Mouse (Mus musculus) limb, embryonic 15.5 days (tissue): Measurements from ENCODE around the gene Nle1. TPM values are rescaled to one million over a fixed set of nuclear protein-coding genes. Genes with fewer than 3 reads are reported as not detected.

Source experiments
- ATAC-seq: fragments of 200-750 bp; cut with Nextera tagmentation; 2 replicates; pipeline ENCODE4 v1.8.0; 2017; ENCODE audit warnings: low read depth, moderate TSS enrichment; ENCODE audit not compliant: insufficient number of reproducible peaks, low FRiP score, low TSS enrichment
- H3K27ac ChIP-seq: fragments of 300-500 bp; sonication (generic); 2 replicates; pipeline ENCODE4 v1.5.1; 2015; ENCODE audit warnings: moderate library complexity, mild to moderate bottlenecking, inconsistent platforms
- H3K27me3 ChIP-seq: fragments of 300-500 bp; sonication (generic); 2 replicates; pipeline ENCODE4 v1.6.1; 2015; ENCODE audit warnings: inconsistent platforms
- H3K36me3 ChIP-seq: fragments of 300-500 bp; sonication (generic); 2 replicates; pipeline ENCODE4 v1.6.1; 2015; ENCODE audit warnings: inconsistent platforms
- H3K4me1 ChIP-seq: fragments of 300-500 bp; sonication (generic); 2 replicates; pipeline ENCODE4 v1.6.1; 2015; ENCODE audit warnings: inconsistent platforms
- H3K4me2 ChIP-seq: fragments of 300-500 bp; sonication (generic); 2 replicates; pipeline ENCODE4 v1.6.1; 2015; ENCODE audit warnings: mild to moderate bottlenecking, inconsistent platforms
- H3K4me3 ChIP-seq: fragments of 300-500 bp; sonication (generic); 2 replicates; pipeline ENCODE4 v1.5.1; 2015; ENCODE audit warnings: mild to moderate bottlenecking, inconsistent platforms
- H3K9ac ChIP-seq: fragments of 300-500 bp; sonication (generic); 2 replicates; pipeline ENCODE4 v1.6.1; 2015; ENCODE audit warnings: inconsistent platforms
- H3K9me3 ChIP-seq: fragments of 300-500 bp; sonication (generic); 2 replicates; pipeline ENCODE4 v1.6.1; 2016; ENCODE audit warnings: inconsistent platforms
- WGBS: fragments of 180-500 bp; shearing (Covaris S2); methylation state at CpG from one replicate; pipeline ENCODE4 v1.1.7; 2015; 5-methylcytosine and 5-hydroxymethylcytosine counted together
- polyA plus RNA-seq: library from polyadenylated mRNA; unstranded; fragments of >200 nt; fragmentation: Nextera tagmentation; extraction: Ambion mirVana; gene quantifications from 2 replicates; pipeline ENCODE4 v1.2.1, GENCODE M21; 2015

Gene Nle1
- polyA plus RNA-seq, 1 experiment from 2014 or later: 32.4 TPM

- WGBS: 79% methylated on average over 4 of the region's 4 CpGs
- H3K27ac ChIP-seq: no peak within 1 kb of the TSS
- no peak within 1 kb of the TSS for H3K9ac ChIP-seq
- ATAC-seq: no peak
- peaks cover 14% of the 10 kb centered on the region for H3K36me3 ChIP-seq
- peaks cover 11% of the 10 kb centered on the region; the same call in 1 of the 2 replicates for H3K27me3 ChIP-seq
- H3K9me3 ChIP-seq: no peaks in the 10 kb centered on the region
- no peak within 1 kb of the TSS for H3K4me3 ChIP-seq
- peaks cover 9% of the 10 kb centered on the region for H3K4me1 ChIP-seq
- H3K4me2 ChIP-seq: no peak within 1 kb of the TSS
These were observed 2.0 kb upstream of the Nle1 start, which contains the start of gene Unc45b for GRCm38 (mm10) chr11:82910250-82910649. Gene Unc45b, plus strand, starts transcription at chr11:82910550.

- H3K27me3 ChIP-seq: peaks cover 7% of the 10 kb centered on the region; the same call in 1 of the 2 replicates
- H3K9ac ChIP-seq: 0 out of 2 replicates have a peak overlapping the region, but pooled peaks have one; percentile 31
- H3K4me1 ChIP-seq: peaks cover 9% of the 10 kb centered on the region
- no peak overlapping the region for H3K27ac ChIP-seq
- ATAC-seq: no peak
- H3K36me3 ChIP-seq: peaks cover 30% of the 10 kb centered on the region
- peak overlapping the region; percentile 82 for H3K4me3 ChIP-seq
- H3K4me2 ChIP-seq: peak overlapping the region; percentile 81
- 37% methylated on average over 10 of the region's 10 CpGs for WGBS
- H3K9me3 ChIP-seq: no peaks in the 10 kb centered on the region
These were observed 388 bp upstream of the Nle1 start for GRCm38 (mm10) chr11:82908608-82908989.

GRCm38 (mm10) chr11:82905816-82906215 lies 2.4 kb downstream of the Nle1 start:
- H3K4me3 ChIP-seq: no peak overlapping the region
- peaks cover 58% of the 10 kb centered on the region for H3K36me3 ChIP-seq
- H3K27me3 ChIP-seq: no peaks in the 10 kb centered on the region
- H3K9ac ChIP-seq: no peak overlapping the region
- H3K27ac ChIP-seq: no peak overlapping the region
- H3K9me3 ChIP-seq: no peaks in the 10 kb centered on the region
- H3K4me2 ChIP-seq: no peak overlapping the region
- ATAC-seq: no peak
- 93% methylated on average over 5 of the region's 5 CpGs for WGBS
- peaks cover 9% of the 10 kb centered on the region for H3K4me1 ChIP-seq

- H3K36me3 ChIP-seq: peaks cover 65% of the 10 kb centered on the region
- H3K27me3 ChIP-seq: no peaks in the 10 kb centered on the region
These were observed 3.3 kb downstream of the Nle1 start for GRCm38 (mm10) chr11:82904952-82905351.

GRCm38 (mm10) chr11:82901606-82902310 lies 6.5 kb downstream of the Nle1 start:
- Histone ChIP-seq H3K27ac (no peak overlapping the region), H3K4me2 (no peak overlapping the region), H3K4me1 (no peaks in the 10 kb centered on the region), H3K27me3 (no peaks in the 10 kb centered on the region), H3K4me3 (no peak overlapping the region), H3K9me3 (no peaks in the 10 kb centered on the region), H3K9ac (no peak overlapping the region), H3K36me3 (peaks cover 86% of the 10 kb centered on the region)
- no peak for ATAC-seq
- WGBS: 83% methylated on average over 20 of the region's 20 CpGs

More at GRCm38 (mm10) chr11:82904952-82905351, 3.3 kb downstream of the Nle1 start:
- WGBS: 73% methylated on average over 6 of the region's 8 CpGs
- no peak for ATAC-seq
- H3K9ac ChIP-seq: no peak overlapping the region
- H3K4me2 ChIP-seq: no peak overlapping the region
- peaks cover 9% of the 10 kb centered on the region for H3K4me1 ChIP-seq
- no peak overlapping the region for H3K4me3 ChIP-seq
- H3K9me3 ChIP-seq: no peaks in the 10 kb centered on the region
- H3K27ac ChIP-seq: no peak overlapping the region

GRCm38 (mm10) chr11:82899720-82900119 lies 8.5 kb downstream of the Nle1 start:
- Histone ChIP-seq H3K4me3 (no peak overlapping the region), H3K27ac (no peak overlapping the region), H3K27me3 (no peaks in the 10 kb centered on the region), H3K4me1 (no peaks in the 10 kb centered on the region), H3K9ac (no peak overlapping the region), H3K4me2 (no peak overlapping the region), H3K36me3 (peaks cover 68% of the 10 kb centered on the region), H3K9me3 (no peaks in the 10 kb centered on the region)
- ATAC-seq: no peak
- 91% methylated on average over 5 of the region's 5 CpGs for WGBS

GRCm38 (mm10) chr11:82897478-82897877 lies 10.7 kb downstream of the Nle1 start:
- Histone ChIP-seq H3K9me3 (no peaks in the 10 kb centered on the region), H3K27ac (no peak overlapping the region), H3K4me3 (no peak overlapping the region), H3K27me3 (no peaks in the 10 kb centered on the region), H3K9ac (no peak overlapping the region), H3K4me1 (no peaks in the 10 kb centered on the region), H3K36me3 (peaks cover 45% of the 10 kb centered on the region), H3K4me2 (no peak overlapping the region)
- ATAC-seq: no peak
- 83% methylated on average over 10 of the region's 10 CpGs for WGBS

GRCm38 (mm10) chr11:82891936-82892335 lies 16.3 kb downstream of the Nle1 start, which contains the start of gene Fndc8:
Gene Fndc8, plus strand, starts transcription at chr11:82892124.
- Histone ChIP-seq H3K36me3 (0 out of 2 replicates have a peak, but pooled peaks cover under 1% of the 10 kb centered on the region), H3K9me3 (no peaks in the 10 kb centered on the region), H3K9ac (no peak within 1 kb of the TSS), H3K27ac (no peak within 1 kb of the TSS), H3K4me3 (no peak within 1 kb of the TSS), H3K4me2 (no peak within 1 kb of the TSS), H3K4me1 (peaks cover 18% of the 10 kb centered on the region), H3K27me3 (peaks cover 14% of the 10 kb centered on the region)
- ATAC-seq: no peak
- WGBS: 57% methylated on average over 7 of the region's 7 CpGs

- peak; percentile 88 for ATAC-seq
- H3K4me3 ChIP-seq: peak within 1 kb of the TSS; percentile 66
- peaks cover 18% of the 10 kb centered on the region for H3K4me1 ChIP-seq
- H3K36me3 ChIP-seq: 0 out of 2 replicates have a peak, but pooled peaks cover 5% of the 10 kb centered on the region
- no peaks in the 10 kb centered on the region for H3K9me3 ChIP-seq
- peak within 1 kb of the TSS; percentile 67 for H3K27ac ChIP-seq
- peak within 1 kb of the TSS; percentile 85 for H3K4me2 ChIP-seq
- peak within 1 kb of the TSS; percentile 61 for H3K9ac ChIP-seq
- under 1% methylated on average over 26 of the region's 26 CpGs for WGBS
- peaks cover 14% of the 10 kb centered on the region for H3K27me3 ChIP-seq
These were observed 17.9 kb downstream of the Nle1 start, which contains the start of gene Rad51d for GRCm38 (mm10) chr11:82890342-82890762. Gene Rad51d, minus strand, starts transcription at chr11:82890614.

GRCm38 (mm10) chr11:82889524-82890341 lies 18.5 kb downstream of the Nle1 start:
- H3K4me2 ChIP-seq: peak overlapping the region; percentile 85
- H3K9ac ChIP-seq: peak overlapping the region; percentile 61
- 0 out of 2 replicates have a peak, but pooled peaks have one; percentile 30 for ATAC-seq
- H3K27ac ChIP-seq: peak overlapping the region; percentile 67
- H3K9me3 ChIP-seq: no peaks in the 10 kb centered on the region
- whole genome bisulfite sequencing: 7% methylated on average over 31 of the region's 31 CpGs
- H3K4me1 ChIP-seq: peaks cover 18% of the 10 kb centered on the region
- H3K4me3 ChIP-seq: peak overlapping the region; percentile 66
- H3K27me3 ChIP-seq: peaks cover 14% of the 10 kb centered on the region
- 0 out of 2 replicates have a peak, but pooled peaks cover 6% of the 10 kb centered on the region for H3K36me3 ChIP-seq

- no peaks in the 10 kb centered on the region for H3K9me3 ChIP-seq
- no peak overlapping the region for H3K9ac ChIP-seq
- H3K4me1 ChIP-seq: peaks cover 18% of the 10 kb centered on the region
- no peak for ATAC-seq
- no peak overlapping the region for H3K27ac ChIP-seq
- WGBS: 66% methylated on average over 10 of the region's 10 CpGs
- no peak overlapping the region for H3K4me3 ChIP-seq
- peaks cover 14% of the 10 kb centered on the region for H3K27me3 ChIP-seq
- H3K36me3 ChIP-seq: 0 out of 2 replicates have a peak, but pooled peaks cover 6% of the 10 kb centered on the region
- no peak overlapping the region for H3K4me2 ChIP-seq
These were observed 19.7 kb downstream of the Nle1 start for GRCm38 (mm10) chr11:82888491-82888946.
